Mouse (Mus musculus) brain, embryonic 14.5 days (tissue): Measurements from ENCODE around the gene Kcnc3.

Experiments used
- CTCF ChIP-seq: fragments of 200-500 bp; IDR thresholded peaks from 2 replicates; pipeline ENCODE4 v1.5.1; 2012; ENCODE audit warnings: inconsistent platforms, mild to moderate bottlenecking, moderate library complexity, borderline replicate concordance; ENCODE audit not compliant: insufficient read depth, insufficient read length; ENCODE audit errors: extremely low read depth
- POLR2A ChIP-seq: fragments of 200-500 bp; IDR thresholded peaks from 2 replicates; pipeline ENCODE4 v1.6.1; 2012; ENCODE audit warnings: mild to moderate bottlenecking, inconsistent platforms, borderline replicate concordance; ENCODE audit not compliant: poor library complexity, insufficient read depth, insufficient read length, severe bottlenecking; ENCODE audit errors: extremely low read depth

DNA sequence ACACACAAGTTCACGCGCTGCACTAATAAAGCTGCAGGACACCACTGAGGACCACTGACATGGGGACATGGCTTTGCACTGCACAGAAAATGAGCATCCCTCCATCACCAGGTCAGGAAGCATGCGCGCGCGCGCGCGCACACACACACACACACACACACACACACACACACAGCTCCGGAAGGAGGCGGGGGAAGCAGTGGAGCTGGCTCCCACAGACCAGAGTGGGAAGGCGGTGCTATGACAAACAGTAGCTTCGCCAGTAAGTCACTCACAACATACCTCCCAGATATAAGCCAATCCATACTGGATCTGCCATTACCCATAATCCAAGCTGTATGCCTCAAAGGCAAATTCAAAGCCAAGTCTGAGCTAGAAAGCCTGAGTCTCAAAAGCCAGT is 43.4 kb upstream of the Kcnc3 start:
- TF ChIP-seq CTCF (no peak), POLR2A (no peak)
